In genomic region chr11:68222209-68222608, GRCm38 (mm10) we compare ENCODE assay signal across 25 mouse cellular contexts.
"Had no signal": no experiment of that assay in that cellular context is flagged by ENCODE, and none has a peak within 500 bp of the region (broad histone marks: within the 10 kb centered on the region; RNA-seq: fewer than 3 reads in every experiment).

No protein-coding gene starts in this region.

- H3K4me1 ChIP-seq: midbrain, embryonic 15.5 days; stomach, embryonic 15.5 days had no signal

- H3K4me2 ChIP-seq: kidney, embryonic 15.5 days; limb, embryonic 12.5 days; limb, embryonic 15.5 days; liver, embryonic 11.5 days; lung, embryonic 15.5 days; midbrain, embryonic 12.5 days; midbrain, embryonic 15.5 days; neural tube, embryonic 13.5 days; stomach, embryonic 15.5 days had no signal

- H3K36me3 ChIP-seq: kidney, embryonic 15.5 days; limb, embryonic 15.5 days; lung, embryonic 15.5 days; midbrain, embryonic 12.5 days; midbrain, embryonic 15.5 days; neural tube, embryonic 13.5 days; stomach, embryonic 15.5 days had no signal

- H3K9me3 ChIP-seq: kidney, embryonic 15.5 days; limb, embryonic 12.5 days; limb, embryonic 15.5 days; lung, embryonic 15.5 days; midbrain, embryonic 12.5 days; midbrain, embryonic 15.5 days; neural tube, embryonic 13.5 days; stomach, embryonic 15.5 days had no signal

- H3K4me3 ChIP-seq: kidney, embryonic 15.5 days; left cerebral cortex, adult 2 months; limb, embryonic 12.5 days; limb, embryonic 15.5 days; lung, embryonic 15.5 days; midbrain, embryonic 12.5 days; midbrain, embryonic 15.5 days; myocyte; neural tube, embryonic 13.5 days; stomach, embryonic 15.5 days had no signal

- H3K27me3 ChIP-seq: kidney, embryonic 15.5 days; limb, embryonic 15.5 days; lung, embryonic 15.5 days; midbrain, embryonic 15.5 days; neural tube, embryonic 13.5 days; stomach, embryonic 15.5 days had no signal

- H3K27ac ChIP-seq: kidney, embryonic 15.5 days; left cerebral cortex, adult 2 months; limb, embryonic 12.5 days; limb, embryonic 15.5 days; liver, embryonic 14.5 days; lung, embryonic 15.5 days; midbrain, embryonic 12.5 days; midbrain, embryonic 15.5 days; neural tube, embryonic 13.5 days; stomach, embryonic 15.5 days had no signal

- DNase-seq: kidney, adult 8-10 months; kidney, postnatal 10 days; kidney, postnatal 36 days; layer of hippocampus, postnatal 36 days; left cerebral cortex, postnatal 4 days; liver, postnatal 0 days; lung, postnatal 14 days; lung, postnatal 4 days; retina, postnatal 1 day; right cerebral cortex, postnatal 25 days; spleen, adult 18-20 months; thymus, adult 18-20 months; thymus, postnatal 36 days had no signal

- ATAC-seq: liver, postnatal 0 days; midbrain, embryonic 15.5 days had no signal

- H3K9ac ChIP-seq: kidney, embryonic 15.5 days; limb, embryonic 12.5 days; limb, embryonic 15.5 days; liver, embryonic 14.5 days; liver, postnatal 0 days; lung, embryonic 15.5 days; midbrain, embryonic 12.5 days; midbrain, embryonic 15.5 days; neural tube, embryonic 13.5 days; stomach, embryonic 15.5 days had no signal
